Mouse (Mus musculus) right cerebral cortex, postnatal 4 days (tissue): ENCODE data around the gene Tm9sf3.

Experiments used
- DNase-seq: peaks from one replicate; pipeline ENCODE4 v3.0.0-alpha.2; 2022

Tm9sf3 gene

GRCm38 (mm10) chr19:41164447-41165095 is 99.2 kb downstream of the Tm9sf3 start:
- DNase-seq: no peak
